Mouse (Mus musculus): ENCODE data around the gene Ywhae. TPM values are rescaled to one million over a fixed set of nuclear protein-coding genes. Genes with fewer than 3 reads are reported as not detected.

Gene Ywhae
- polyA plus RNA-seq, 1 experiment from 2014 or later = 1,573 TPM

- ATAC-seq (ENCODE audit: low FRiP score, low TSS enrichment) = no peak
- H3K27ac ChIP-seq (replicated peaks; ENCODE audit: low read depth, low read length) = no peak overlapping the region
Measured at GRCm38 (mm10) chr11:75768091-75768989, 35.7 kb downstream of the Ywhae start.

GRCm38 (mm10) chr11:75769206-75769605 is 36.5 kb downstream of the Ywhae start:
- H3K4me2 ChIP-seq (ENCODE audit: low read length) = peak overlapping the region; percentile 34
- H3K27me3 ChIP-seq (ENCODE audit: control insufficient read depth, insufficient read depth, low read length) = no peaks in the 10 kb centered on the region
- peak; percentile 88; the same call in 1 of the 2 replicates for ATAC-seq (ENCODE audit: low FRiP score, low TSS enrichment)
- H3K4me1 ChIP-seq (ENCODE audit: control insufficient read depth, insufficient read depth, low read length) = no peaks in the 10 kb centered on the region
- H3K9me3 ChIP-seq (ENCODE audit: control insufficient read depth, low read length) = no peaks in the 10 kb centered on the region
- H3K27ac ChIP-seq (replicated peaks; ENCODE audit: low read depth, low read length) = no peak overlapping the region
- H3K4me3 ChIP-seq (replicated peaks; ENCODE audit: low read depth, low read length) = no peak overlapping the region
- peak; percentile 87 for DNase-seq
- no peak overlapping the region for H3K9ac ChIP-seq (replicated peaks; ENCODE audit: low read length)
- H3K36me3 ChIP-seq (ENCODE audit: control insufficient read depth, insufficient read depth, low read length) = peaks cover 37% of the 10 kb centered on the region
- 1% methylated on average over 23 of the region's 23 CpGs for WGBS

More at GRCm38 (mm10) chr11:75768091-75768989, 35.7 kb downstream of the Ywhae start:
- H3K9me3 ChIP-seq (ENCODE audit: control insufficient read depth, low read length) = no peaks in the 10 kb centered on the region
- no peak overlapping the region for H3K4me3 ChIP-seq (replicated peaks; ENCODE audit: low read depth, low read length)
- H3K9ac ChIP-seq (replicated peaks; ENCODE audit: low read length) = no peak overlapping the region
- no peaks in the 10 kb centered on the region for H3K4me1 ChIP-seq (ENCODE audit: control insufficient read depth, insufficient read depth, low read length)
- no peaks in the 10 kb centered on the region for H3K27me3 ChIP-seq (ENCODE audit: control insufficient read depth, insufficient read depth, low read length)
- peaks cover 37% of the 10 kb centered on the region for H3K36me3 ChIP-seq (ENCODE audit: control insufficient read depth, insufficient read depth, low read length)
- no peak overlapping the region for H3K4me2 ChIP-seq (ENCODE audit: low read length)
- no peak for DNase-seq
- WGBS = 59% methylated on average over 6 of the region's 6 CpGs

GRCm38 (mm10) chr11:75772562-75772961 is 39.9 kb downstream of the Ywhae start:
- H3K9me3 ChIP-seq (ENCODE audit: control insufficient read depth, low read length) = no peaks in the 10 kb centered on the region
- ATAC-seq (ENCODE audit: low FRiP score, low TSS enrichment) = no peak
- no peak for DNase-seq
- H3K36me3 ChIP-seq (ENCODE audit: control insufficient read depth, insufficient read depth, low read length) = peaks cover 6% of the 10 kb centered on the region
- H3K9ac ChIP-seq (replicated peaks; ENCODE audit: low read length) = no peak overlapping the region
- H3K4me1 ChIP-seq (ENCODE audit: control insufficient read depth, insufficient read depth, low read length) = no peaks in the 10 kb centered on the region
- H3K4me3 ChIP-seq (replicated peaks; ENCODE audit: low read depth, low read length) = no peak overlapping the region
- no peak overlapping the region for H3K27ac ChIP-seq (replicated peaks; ENCODE audit: low read depth, low read length)
- 80% methylated on average over 5 of the region's 5 CpGs for WGBS
- H3K4me2 ChIP-seq (ENCODE audit: low read length) = no peak overlapping the region
- H3K27me3 ChIP-seq (ENCODE audit: control insufficient read depth, insufficient read depth, low read length) = no peaks in the 10 kb centered on the region

- WGBS = 81% methylated on average over 1 of the region's 1 CpGs
- ATAC-seq (ENCODE audit: low FRiP score, low TSS enrichment) = no peak
Measured at GRCm38 (mm10) chr11:75775919-75776318, 43.2 kb downstream of the Ywhae start.

GRCm38 (mm10) chr11:75781919-75782318 is 49.2 kb downstream of the Ywhae start:
- Histone ChIP-seq H3K36me3 (ENCODE audit: control insufficient read depth, insufficient read depth, low read length) (no peaks in the 10 kb centered on the region), H3K9ac (replicated peaks; ENCODE audit: low read length) (no peak overlapping the region), H3K4me3 (replicated peaks; ENCODE audit: low read depth, low read length) (no peak overlapping the region), H3K27me3 (ENCODE audit: control insufficient read depth, insufficient read depth, low read length) (no peaks in the 10 kb centered on the region), H3K4me2 (ENCODE audit: low read length) (no peak overlapping the region), H3K27ac (replicated peaks; ENCODE audit: low read depth, low read length) (no peak overlapping the region), H3K4me1 (ENCODE audit: control insufficient read depth, insufficient read depth, low read length) (no peaks in the 10 kb centered on the region), H3K9me3 (ENCODE audit: control insufficient read depth, low read length) (no peaks in the 10 kb centered on the region)
- ATAC-seq (ENCODE audit: low FRiP score, low TSS enrichment) = no peak
- 23% methylated on average over 6 of the region's 6 CpGs for WGBS
- peak; percentile 87 for DNase-seq

More at GRCm38 (mm10) chr11:75775919-75776318, 43.2 kb downstream of the Ywhae start:
- peak; percentile 29 for DNase-seq
- Histone ChIP-seq H3K36me3 (ENCODE audit: control insufficient read depth, insufficient read depth, low read length) (no peaks in the 10 kb centered on the region), H3K4me3 (replicated peaks; ENCODE audit: low read depth, low read length) (no peak overlapping the region), H3K27ac (replicated peaks; ENCODE audit: low read depth, low read length) (no peak overlapping the region), H3K4me2 (ENCODE audit: low read length) (no peak overlapping the region), H3K9me3 (ENCODE audit: control insufficient read depth, low read length) (no peaks in the 10 kb centered on the region), H3K9ac (replicated peaks; ENCODE audit: low read length) (no peak overlapping the region), H3K27me3 (ENCODE audit: control insufficient read depth, insufficient read depth, low read length) (no peaks in the 10 kb centered on the region), H3K4me1 (ENCODE audit: control insufficient read depth, insufficient read depth, low read length) (no peaks in the 10 kb centered on the region)

- Histone ChIP-seq H3K4me2 (ENCODE audit: low read length) (no peak overlapping the region), H3K9ac (replicated peaks; ENCODE audit: low read length) (no peak overlapping the region), H3K27ac (replicated peaks; ENCODE audit: low read depth, low read length) (no peak overlapping the region), H3K27me3 (ENCODE audit: control insufficient read depth, insufficient read depth, low read length) (no peaks in the 10 kb centered on the region), H3K9me3 (ENCODE audit: control insufficient read depth, low read length) (no peaks in the 10 kb centered on the region), H3K4me1 (ENCODE audit: control insufficient read depth, insufficient read depth, low read length) (no peaks in the 10 kb centered on the region), H3K36me3 (ENCODE audit: control insufficient read depth, insufficient read depth, low read length) (no peaks in the 10 kb centered on the region), H3K4me3 (replicated peaks; ENCODE audit: low read depth, low read length) (no peak overlapping the region)
- DNase-seq (no peak), ATAC-seq (ENCODE audit: low FRiP score, low TSS enrichment) (no peak)
- WGBS = 89% methylated on average over 5 of the region's 5 CpGs
Measured at GRCm38 (mm10) chr11:75783799-75784198, 51.1 kb downstream of the Ywhae start.

GRCm38 (mm10) chr11:75785897-75786296 is 53.2 kb downstream of the Ywhae start:
- Histone ChIP-seq H3K4me1 (ENCODE audit: control insufficient read depth, insufficient read depth, low read length) (no peaks in the 10 kb centered on the region), H3K4me3 (replicated peaks; ENCODE audit: low read depth, low read length) (no peak overlapping the region), H3K27ac (replicated peaks; ENCODE audit: low read depth, low read length) (no peak overlapping the region), H3K27me3 (ENCODE audit: control insufficient read depth, insufficient read depth, low read length) (no peaks in the 10 kb centered on the region), H3K36me3 (ENCODE audit: control insufficient read depth, insufficient read depth, low read length) (no peaks in the 10 kb centered on the region), H3K4me2 (ENCODE audit: low read length) (no peak overlapping the region), H3K9ac (replicated peaks; ENCODE audit: low read length) (no peak overlapping the region), H3K9me3 (ENCODE audit: control insufficient read depth, low read length) (no peaks in the 10 kb centered on the region)
- WGBS = 78% methylated on average over 8 of the region's 8 CpGs
- ATAC-seq (ENCODE audit: low FRiP score, low TSS enrichment) (no peak), DNase-seq (no peak)

GRCm38 (mm10) chr11:75792535-75792934 is 59.9 kb downstream of the Ywhae start:
- Histone ChIP-seq H3K36me3 (ENCODE audit: control insufficient read depth, insufficient read depth, low read length) (no peaks in the 10 kb centered on the region), H3K9ac (replicated peaks; ENCODE audit: low read length) (no peak overlapping the region), H3K4me1 (ENCODE audit: control insufficient read depth, insufficient read depth, low read length) (no peaks in the 10 kb centered on the region; the same call in 1 of the 2 replicates), H3K27ac (replicated peaks; ENCODE audit: low read depth, low read length) (no peak overlapping the region), H3K4me3 (replicated peaks; ENCODE audit: low read depth, low read length) (no peak overlapping the region), H3K27me3 (ENCODE audit: control insufficient read depth, insufficient read depth, low read length) (peaks cover 33% of the 10 kb centered on the region), H3K4me2 (ENCODE audit: low read length) (no peak overlapping the region), H3K9me3 (ENCODE audit: control insufficient read depth, low read length) (no peaks in the 10 kb centered on the region)
- DNase-seq (no peak), ATAC-seq (ENCODE audit: low FRiP score, low TSS enrichment) (no peak)
- WGBS = 73% methylated on average over 5 of the region's 5 CpGs

GRCm38 (mm10) chr11:75793351-75793750 is 60.7 kb downstream of the Ywhae start:
- H3K36me3 ChIP-seq (ENCODE audit: control insufficient read depth, insufficient read depth, low read length) = no peaks in the 10 kb centered on the region
- H3K9me3 ChIP-seq (ENCODE audit: control insufficient read depth, low read length) = no peaks in the 10 kb centered on the region
- H3K27me3 ChIP-seq (ENCODE audit: control insufficient read depth, insufficient read depth, low read length) = peaks cover 33% of the 10 kb centered on the region
- no peak overlapping the region for H3K4me3 ChIP-seq (replicated peaks; ENCODE audit: low read depth, low read length)
- no peaks in the 10 kb centered on the region; the same call in 1 of the 2 replicates for H3K4me1 ChIP-seq (ENCODE audit: control insufficient read depth, insufficient read depth, low read length)
- WGBS = 62% methylated on average over 5 of the region's 5 CpGs
- no peak overlapping the region for H3K4me2 ChIP-seq (ENCODE audit: low read length)
- H3K27ac ChIP-seq (replicated peaks; ENCODE audit: low read depth, low read length) = no peak overlapping the region
- H3K9ac ChIP-seq (replicated peaks; ENCODE audit: low read length) = no peak overlapping the region
- no peak for DNase-seq
- ATAC-seq (ENCODE audit: low FRiP score, low TSS enrichment) = no peak
